Mouse (Mus musculus): ENCODE results near the gene Leo1. TPM values are rescaled to one million over a fixed set of nuclear protein-coding genes. Genes with fewer than 3 reads are reported as not detected.

Leo1 gene
- polyA plus RNA-seq, 1 experiment from 2014 or later = 43.6 TPM

GRCm38 (mm10) chr9:75515464-75516113 lies 74.3 kb downstream of the Leo1 start:
- no peak overlapping the region for H3K27ac ChIP-seq (ENCODE audit: low read length)
- no peak overlapping the region for H3K9ac ChIP-seq (ENCODE audit: low read depth, low read length)
- no peaks in the 10 kb centered on the region; the same call in 1 of the 2 replicates for H3K36me3 ChIP-seq (ENCODE audit: control insufficient read depth, insufficient read depth, low read length)
- ATAC-seq = peak; percentile 89
- H3K4me3 ChIP-seq (ENCODE audit: low read depth, low read length) = no peak overlapping the region
- no peaks in the 10 kb centered on the region for H3K4me1 ChIP-seq (ENCODE audit: control insufficient read depth, insufficient read depth, low read length)
- no peaks in the 10 kb centered on the region for H3K9me3 ChIP-seq (replicated peaks; ENCODE audit: control insufficient read depth, low read length, poor library complexity, severe bottlenecking)
- 62% methylated on average over 12 of the region's 12 CpGs for WGBS
- no peak overlapping the region for H3K4me2 ChIP-seq (ENCODE audit: low read length)
- no peaks in the 10 kb centered on the region for H3K27me3 ChIP-seq (ENCODE audit: control insufficient read depth, insufficient read depth, low read depth, low read length)

Other genes starting within 250 kb of the Leo1 start
- gene Myo5c, start 209.5 kb upstream of the Leo1 start, polyA plus RNA-seq (2015; fragmentation: Nextera tagmentation; extraction: Ambion mirVana) = 0.26 and 0.53 TPM in 2 replicates
- gene Gnb5, start 135.2 kb upstream of the Leo1 start, polyA plus RNA-seq (2015; fragmentation: Nextera tagmentation; extraction: Ambion mirVana) = 69.7 and 78.1 TPM in 2 replicates
- gene Bcl2l10, start 93.8 kb upstream of the Leo1 start, polyA plus RNA-seq (2015; fragmentation: Nextera tagmentation; extraction: Ambion mirVana) = not detected in 2 replicates
- gene Mapk6, start 31.5 kb upstream of the Leo1 start, polyA plus RNA-seq (2015; fragmentation: Nextera tagmentation; extraction: Ambion mirVana) = 147 and 162 TPM in 2 replicates
- 78.0 and 82.7 TPM in 2 replicates for gene Tmod3, start 118.1 kb downstream of the Leo1 start, polyA plus RNA-seq (2015; fragmentation: Nextera tagmentation; extraction: Ambion mirVana)
- gene Tmod2, start 169.8 kb downstream of the Leo1 start, polyA plus RNA-seq (2015; fragmentation: Nextera tagmentation; extraction: Ambion mirVana) = 348 and 370 TPM in 2 replicates
- gene Lysmd2, start 184.2 kb downstream of the Leo1 start, polyA plus RNA-seq (2015; fragmentation: Nextera tagmentation; extraction: Ambion mirVana) = 31.7 and 33.9 TPM in 2 replicates
- 134 and 138 TPM in 2 replicates for gene Scg3, start 242.5 kb downstream of the Leo1 start, polyA plus RNA-seq (2015; fragmentation: Nextera tagmentation; extraction: Ambion mirVana)

All from midbrain, embryonic 16.5 days (tissue).